8 mouse cellular contexts compared by ENCODE assay signal in genomic region chr6:86148518-86148917, GRCm38 (mm10). TPM values are rescaled to one million over a fixed set of nuclear protein-coding genes. Genes with fewer than 3 reads are reported as not detected.
"Had no signal": no experiment of that assay in that cellular context is flagged by ENCODE, and none has a peak within 500 bp of the region (broad histone marks: within the 10 kb centered on the region; RNA-seq: fewer than 3 reads in every experiment).

No protein-coding gene starts in this region.

- ATAC-seq: lung, postnatal 0 days; midbrain, embryonic 15.5 days had no signal

- DNase-seq: lung, adult 2 months; lung, postnatal 36 days; retina, postnatal 1 day; right cerebral cortex, postnatal 4 days; spleen, adult 18-20 months had no signal

RNA-seq across cellular contexts. Expression of gene Tgfa, which starts 46.5 kb away (rescaled TPM):
- total RNA-seq: monocyte, adult 5-6 weeks had no signal
